Mouse (Mus musculus) hindbrain, embryonic 15.5 days (tissue): Measurements from ENCODE around the gene Tmem108. TPM values are rescaled to one million over a fixed set of nuclear protein-coding genes. Genes with fewer than 3 reads are reported as not detected.

Experiments used
- ATAC-seq: fragments of 200-750 bp; cut with Nextera tagmentation; 2 replicates; pipeline ENCODE4 v1.8.0; 2017; ENCODE audit warnings: low read depth, moderate number of reproducible peaks, moderate TSS enrichment; ENCODE audit not compliant: low FRiP score
- H3K27ac ChIP-seq: fragments of 300-500 bp; sonication (generic); replicated peaks from 2 replicates; pipeline ENCODE4 v1.5.1; 2015; ENCODE audit warnings: mild to moderate bottlenecking, inconsistent platforms
- H3K27me3 ChIP-seq: fragments of 300-500 bp; sonication (generic); 2 replicates; pipeline ENCODE4 v1.6.1; 2015; ENCODE audit warnings: control low read depth, inconsistent platforms
- H3K36me3 ChIP-seq: fragments of 300-500 bp; sonication (generic); 2 replicates; pipeline ENCODE4 v1.6.1; 2015; ENCODE audit warnings: control low read depth, inconsistent platforms
- H3K4me1 ChIP-seq: fragments of 300-500 bp; sonication (generic); replicated peaks from 2 replicates; pipeline ENCODE4 v1.6.1; 2015; ENCODE audit warnings: control low read depth, inconsistent platforms
- H3K4me2 ChIP-seq: fragments of 300-500 bp; sonication (generic); 2 replicates; pipeline ENCODE4 v1.6.1; 2015; ENCODE audit warnings: moderate library complexity, mild to moderate bottlenecking, inconsistent platforms
- H3K4me3 ChIP-seq: fragments of 300-500 bp; sonication (generic); 2 replicates; pipeline ENCODE4 v1.5.1; 2015; ENCODE audit warnings: mild to moderate bottlenecking, inconsistent platforms
- H3K9ac ChIP-seq: fragments of 300-500 bp; sonication (generic); 2 replicates; pipeline ENCODE4 v1.6.1; 2015; ENCODE audit warnings: inconsistent platforms
- H3K9me3 ChIP-seq: fragments of 300-500 bp; sonication (generic); 2 replicates; pipeline ENCODE4 v1.6.1; 2016; ENCODE audit warnings: control low read depth, inconsistent platforms
- WGBS: fragments of 180-500 bp; shearing (Covaris S2); methylation state at CpG from one replicate; pipeline ENCODE4 v1.1.7; 2015; 5-methylcytosine and 5-hydroxymethylcytosine counted together
- polyA plus RNA-seq: library from polyadenylated mRNA; unstranded; fragments of >200 nt; fragmentation: Nextera tagmentation; extraction: Ambion mirVana; gene quantifications from 2 replicates; pipeline ENCODE4 v1.2.1, GENCODE M21; 2015

The Tmem108 gene
- polyA plus RNA-seq, 1 experiment from 2014 or later = 30.2 TPM

- H3K27ac ChIP-seq = peak overlapping the region; percentile 60
- H3K27me3 ChIP-seq = no peaks in the 10 kb centered on the region
- peak overlapping the region; percentile 43 for H3K4me2 ChIP-seq
- ATAC-seq = peak; percentile 58; the same call in 1 of the 2 replicates
- no peaks in the 10 kb centered on the region for H3K9me3 ChIP-seq
- H3K9ac ChIP-seq = no peak overlapping the region
- H3K4me3 ChIP-seq = no peak overlapping the region
- WGBS = 17% methylated on average over 13 of the region's 13 CpGs
- no peaks in the 10 kb centered on the region for H3K36me3 ChIP-seq
- peaks cover 21% of the 10 kb centered on the region for H3K4me1 ChIP-seq
Measured at GRCm38 (mm10) chr9:103473915-103474688, 287.5 kb downstream of the Tmem108 start.

GRCm38 (mm10) chr9:103471784-103472183 is 289.9 kb downstream of the Tmem108 start:
- H3K27ac ChIP-seq = no peak overlapping the region
- no peaks in the 10 kb centered on the region for H3K9me3 ChIP-seq
- no peak overlapping the region for H3K9ac ChIP-seq
- peak overlapping the region; percentile 36 for H3K4me2 ChIP-seq
- H3K4me3 ChIP-seq = no peak overlapping the region
- WGBS = 22% methylated on average over 11 of the region's 11 CpGs
- no peaks in the 10 kb centered on the region for H3K27me3 ChIP-seq
- no peak for ATAC-seq
- peaks cover 21% of the 10 kb centered on the region for H3K4me1 ChIP-seq
- H3K36me3 ChIP-seq = no peaks in the 10 kb centered on the region

- Histone ChIP-seq H3K9ac (no peak overlapping the region), H3K4me2 (no peak overlapping the region), H3K4me1 (peaks cover 33% of the 10 kb centered on the region), H3K27me3 (no peaks in the 10 kb centered on the region), H3K36me3 (no peaks in the 10 kb centered on the region), H3K4me3 (no peak overlapping the region), H3K9me3 (no peaks in the 10 kb centered on the region), H3K27ac (no peak overlapping the region)
- WGBS = 70% methylated on average over 5 of the region's 5 CpGs
- ATAC-seq = no peak
Measured at GRCm38 (mm10) chr9:103469516-103469915, 292.1 kb downstream of the Tmem108 start.

- no peak overlapping the region for H3K9ac ChIP-seq
- no peak overlapping the region for H3K27ac ChIP-seq
- WGBS = 71% methylated on average over 7 of the region's 7 CpGs
- H3K4me3 ChIP-seq = no peak overlapping the region
- peaks cover 27% of the 10 kb centered on the region for H3K4me1 ChIP-seq
- no peaks in the 10 kb centered on the region for H3K27me3 ChIP-seq
- ATAC-seq = no peak
- H3K4me2 ChIP-seq = no peak overlapping the region
- H3K9me3 ChIP-seq = no peaks in the 10 kb centered on the region
- H3K36me3 ChIP-seq = no peaks in the 10 kb centered on the region
Measured at GRCm38 (mm10) chr9:103468911-103469310, 292.7 kb downstream of the Tmem108 start.

- H3K4me3 ChIP-seq = no peak overlapping the region
- H3K27ac ChIP-seq = peak overlapping the region; percentile 69
- H3K36me3 ChIP-seq = no peaks in the 10 kb centered on the region
- H3K9ac ChIP-seq = no peak overlapping the region
- H3K27me3 ChIP-seq = no peaks in the 10 kb centered on the region
- no peak overlapping the region for H3K4me2 ChIP-seq
- 23% methylated on average over 13 of the region's 13 CpGs for WGBS
- peak; percentile 62; the same call in 1 of the 2 replicates for ATAC-seq
- no peaks in the 10 kb centered on the region for H3K9me3 ChIP-seq
- H3K4me1 ChIP-seq = peaks cover 14% of the 10 kb centered on the region
Measured at GRCm38 (mm10) chr9:103465711-103466220, 295.9 kb downstream of the Tmem108 start.

- no peaks in the 10 kb centered on the region for H3K36me3 ChIP-seq
- H3K4me2 ChIP-seq = no peak overlapping the region
- H3K27ac ChIP-seq = peak overlapping the region; percentile 69
- H3K4me3 ChIP-seq = no peak overlapping the region
- no peak overlapping the region for H3K9ac ChIP-seq
- 19% methylated on average over 1 of the region's 1 CpGs for WGBS
- no peaks in the 10 kb centered on the region for H3K9me3 ChIP-seq
- no peaks in the 10 kb centered on the region for H3K27me3 ChIP-seq
- ATAC-seq = no peak
- peaks cover 14% of the 10 kb centered on the region for H3K4me1 ChIP-seq
Measured at GRCm38 (mm10) chr9:103465293-103465692, 296.3 kb downstream of the Tmem108 start.

- no peak overlapping the region for H3K9ac ChIP-seq
- 55% methylated on average over 6 of the region's 6 CpGs for WGBS
- no peak overlapping the region for H3K4me3 ChIP-seq
- no peaks in the 10 kb centered on the region for H3K9me3 ChIP-seq
- no peaks in the 10 kb centered on the region for H3K36me3 ChIP-seq
- no peak overlapping the region for H3K4me2 ChIP-seq
- H3K27me3 ChIP-seq = no peaks in the 10 kb centered on the region
- ATAC-seq = no peak
- peaks cover 14% of the 10 kb centered on the region for H3K4me1 ChIP-seq
- no peak overlapping the region for H3K27ac ChIP-seq
Measured at GRCm38 (mm10) chr9:103463833-103464232, 297.8 kb downstream of the Tmem108 start.

GRCm38 (mm10) chr9:103459839-103460238 is 301.8 kb downstream of the Tmem108 start:
- Histone ChIP-seq H3K9me3 (no peaks in the 10 kb centered on the region), H3K4me2 (no peak overlapping the region), H3K27me3 (no peaks in the 10 kb centered on the region), H3K27ac (no peak overlapping the region), H3K36me3 (no peaks in the 10 kb centered on the region), H3K9ac (no peak overlapping the region), H3K4me1 (no peaks in the 10 kb centered on the region), H3K4me3 (no peak overlapping the region)
- WGBS = 56% methylated on average over 2 of the region's 2 CpGs
- ATAC-seq = no peak

- no peak overlapping the region for H3K9ac ChIP-seq
- H3K27ac ChIP-seq = no peak overlapping the region
- H3K27me3 ChIP-seq = no peaks in the 10 kb centered on the region
- H3K4me3 ChIP-seq = no peak overlapping the region
- WGBS = 100% methylated on average over 1 of the region's 1 CpGs
- ATAC-seq = no peak
- no peaks in the 10 kb centered on the region for H3K36me3 ChIP-seq
- H3K4me1 ChIP-seq = no peaks in the 10 kb centered on the region
- no peaks in the 10 kb centered on the region for H3K9me3 ChIP-seq
- no peak overlapping the region for H3K4me2 ChIP-seq
Measured at GRCm38 (mm10) chr9:103459307-103459706, 302.3 kb downstream of the Tmem108 start.

- Histone ChIP-seq H3K27ac (no peak overlapping the region), H3K36me3 (no peaks in the 10 kb centered on the region), H3K9me3 (no peaks in the 10 kb centered on the region), H3K4me2 (no peak overlapping the region), H3K4me3 (no peak overlapping the region), H3K9ac (no peak overlapping the region), H3K4me1 (0 out of 2 replicates have a peak, but pooled peaks cover 3% of the 10 kb centered on the region), H3K27me3 (no peaks in the 10 kb centered on the region)
- no peak for ATAC-seq
- 58% methylated on average over 6 of the region's 6 CpGs for whole genome bisulfite sequencing
Measured at GRCm38 (mm10) chr9:103449651-103450050, 312.0 kb downstream of the Tmem108 start.

GRCm38 (mm10) chr9:103449092-103449491 is 312.5 kb downstream of the Tmem108 start:
- Histone ChIP-seq H3K27ac (no peak overlapping the region), H3K27me3 (no peaks in the 10 kb centered on the region), H3K4me3 (no peak overlapping the region), H3K4me1 (peaks cover 7% of the 10 kb centered on the region), H3K9me3 (no peaks in the 10 kb centered on the region), H3K36me3 (no peaks in the 10 kb centered on the region), H3K4me2 (no peak overlapping the region), H3K9ac (no peak overlapping the region)
- no peak for ATAC-seq
- 91% methylated on average over 7 of the region's 7 CpGs for WGBS

GRCm38 (mm10) chr9:103444656-103445055 is 317.0 kb downstream of the Tmem108 start:
- Histone ChIP-seq H3K36me3 (no peaks in the 10 kb centered on the region), H3K9ac (no peak overlapping the region), H3K4me1 (peaks cover 19% of the 10 kb centered on the region), H3K4me2 (no peak overlapping the region), H3K27ac (peak overlapping the region; percentile 71; the same call in 1 of the 2 replicates), H3K9me3 (no peaks in the 10 kb centered on the region), H3K4me3 (no peak overlapping the region), H3K27me3 (no peaks in the 10 kb centered on the region)
- ATAC-seq = no peak
- 88% methylated on average over 5 of the region's 5 CpGs for WGBS
